Mouse (Mus musculus) neural tube, embryonic 14.5 days (tissue): ENCODE measurements at regions not wholly inside any gene's neighbourhood (a gene's known extent, or its start where the extent isn't known, plus 50 kb on each side); places are given as distances from the start of the nearest gene placed in this dataset.

Experiments used
- ATAC-seq: fragments of 200-750 bp; cut with Nextera tagmentation; 2 replicates; pipeline ENCODE4 v1.8.0; 2017; ENCODE audit warnings: low read depth, mild to moderate bottlenecking, moderate TSS enrichment, moderate library complexity
- H3K27ac ChIP-seq: fragments of 300-500 bp; sonication (generic); 2 replicates; pipeline ENCODE4 v1.5.1; 2014; ENCODE audit warnings: low read depth, mild to moderate bottlenecking, control low read depth, low read length, moderate library complexity, mixed read lengths
- H3K27me3 ChIP-seq: fragments of 300-500 bp; sonication (generic); 2 replicates; pipeline ENCODE4 v1.6.1; 2014; ENCODE audit warnings: low read length; ENCODE audit not compliant: control insufficient read depth, insufficient read depth
- H3K36me3 ChIP-seq: fragments of 300-500 bp; sonication (generic); 2 replicates; pipeline ENCODE4 v1.6.1; 2014; ENCODE audit warnings: low read length, mixed read lengths; ENCODE audit not compliant: control insufficient read depth, insufficient read depth
- H3K4me1 ChIP-seq: fragments of 300-500 bp; sonication (generic); 2 replicates; pipeline ENCODE4 v1.6.1; 2014; ENCODE audit warnings: low read length; ENCODE audit not compliant: control insufficient read depth, insufficient read depth
- H3K4me2 ChIP-seq: fragments of 300-500 bp; sonication (generic); 2 replicates; pipeline ENCODE4 v1.6.1; 2014; ENCODE audit warnings: mild to moderate bottlenecking, low read depth, low read length, control low read depth
- H3K4me3 ChIP-seq: fragments of 300-500 bp; sonication (generic); 2 replicates; pipeline ENCODE4 v1.5.1; 2014; ENCODE audit warnings: low read depth, low read length, control low read depth, mixed read lengths
- H3K9ac ChIP-seq: fragments of 300-500 bp; sonication (generic); replicated peaks from 2 replicates; pipeline ENCODE4 v1.6.1; 2014; ENCODE audit warnings: low read depth, mild to moderate bottlenecking, control low read depth, low read length, mixed read lengths
- H3K9me3 ChIP-seq: fragments of 300-500 bp; sonication (generic); 2 replicates; pipeline ENCODE4 v1.6.1; 2016; ENCODE audit warnings: low read length; ENCODE audit not compliant: control insufficient read depth
- WGBS: fragments of 180-500 bp; shearing (Covaris S2); extraction: QIAGEN DNeasy Blood & Tissue Kit; methylation state at CpG from one replicate; pipeline ENCODE4 v1.1.7; 2014; 5-methylcytosine and 5-hydroxymethylcytosine counted together

- Histone ChIP-seq H3K9me3 (no peaks in the 10 kb centered on the region), H3K4me1 (no peaks in the 10 kb centered on the region), H3K27ac (no peak overlapping the region), H3K36me3 (no peaks in the 10 kb centered on the region), H3K9ac (no peak overlapping the region), H3K27me3 (no peaks in the 10 kb centered on the region), H3K4me2 (no peak overlapping the region), H3K4me3 (no peak overlapping the region)
- no peak for ATAC-seq
- 44% methylated on average over 5 of the region's 5 CpGs for WGBS
Measured at GRCm38 (mm10) chr7:115366910-115367309, 623.4 kb downstream of the Insc start.

DNA sequence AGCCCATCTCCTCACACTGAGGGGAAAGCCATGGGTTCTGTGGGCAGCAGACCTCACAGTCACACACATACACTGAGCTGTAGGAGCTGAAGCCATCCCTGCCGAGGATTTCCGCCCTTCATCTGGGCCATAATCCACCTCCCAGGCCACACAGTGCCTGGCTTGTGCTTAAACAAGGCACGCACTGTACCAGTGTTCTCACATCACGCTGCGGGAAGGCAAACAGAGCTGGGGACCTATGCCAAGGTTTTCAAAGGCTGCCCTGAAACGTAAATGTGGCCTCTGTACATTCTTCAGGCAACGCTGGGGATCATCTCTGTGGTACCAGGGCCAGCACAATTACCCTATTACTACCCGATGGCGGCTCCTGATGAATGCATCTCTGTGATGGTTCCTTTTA is 627.6 kb downstream of the Insc start:
- H3K9me3 ChIP-seq = no peaks in the 10 kb centered on the region
- H3K27ac ChIP-seq = 0 out of 2 replicates have a peak overlapping the region, but pooled peaks have one; percentile 22
- H3K4me1 ChIP-seq = 0 out of 2 replicates have a peak, but pooled peaks cover 2% of the 10 kb centered on the region
- WGBS = 47% methylated on average over 9 of the region's 9 CpGs
- peak; percentile 52; the same call in 1 of the 2 replicates for ATAC-seq
- no peak overlapping the region for H3K4me3 ChIP-seq
- no peak overlapping the region for H3K4me2 ChIP-seq
- no peaks in the 10 kb centered on the region for H3K27me3 ChIP-seq
- H3K36me3 ChIP-seq = no peaks in the 10 kb centered on the region
- no peak overlapping the region for H3K9ac ChIP-seq

GRCm38 (mm10) chr7:115372921-115373320 is 629.4 kb downstream of the Insc start:
- ATAC-seq = no peak
- H3K9ac ChIP-seq = no peak overlapping the region
- no peaks in the 10 kb centered on the region for H3K36me3 ChIP-seq
- H3K4me3 ChIP-seq = no peak overlapping the region
- 56% methylated on average over 2 of the region's 2 CpGs for WGBS
- no peaks in the 10 kb centered on the region for H3K9me3 ChIP-seq
- H3K27ac ChIP-seq = no peak overlapping the region
- no peaks in the 10 kb centered on the region for H3K27me3 ChIP-seq
- no peak overlapping the region for H3K4me2 ChIP-seq
- 0 out of 2 replicates have a peak, but pooled peaks cover 2% of the 10 kb centered on the region for H3K4me1 ChIP-seq

- Histone ChIP-seq H3K4me2 (no peak overlapping the region), H3K4me3 (no peak overlapping the region), H3K27ac (0 out of 2 replicates have a peak overlapping the region, but pooled peaks have one; percentile 16), H3K27me3 (no peaks in the 10 kb centered on the region), H3K9me3 (no peaks in the 10 kb centered on the region), H3K9ac (no peak overlapping the region), H3K4me1 (0 out of 2 replicates have a peak, but pooled peaks cover 2% of the 10 kb centered on the region), H3K36me3 (no peaks in the 10 kb centered on the region)
- ATAC-seq = peak; percentile 81
- WGBS = 33% methylated on average over 8 of the region's 8 CpGs
Measured at GRCm38 (mm10) chr7:115373781-115374533, 630.5 kb downstream of the Insc start.

DNA sequence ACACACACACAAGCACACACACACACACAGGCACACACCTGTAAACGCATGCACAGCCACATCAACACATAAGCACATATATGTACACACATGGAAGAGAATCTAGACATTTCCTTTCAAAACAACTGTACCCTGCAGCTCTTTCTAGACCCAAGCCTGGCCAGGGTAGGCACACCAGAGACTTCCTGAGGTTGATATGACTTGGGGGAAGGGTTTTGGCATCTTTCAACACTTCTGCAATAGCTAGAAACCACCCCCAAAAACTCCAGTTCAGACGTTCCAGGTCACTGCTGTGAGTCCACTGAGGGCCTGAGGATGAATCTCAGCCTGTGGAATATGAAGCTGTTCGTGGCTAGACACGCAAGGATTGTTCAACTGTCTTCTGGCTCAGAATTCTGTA is 632.6 kb downstream of the Insc start:
- H3K27ac ChIP-seq = no peak overlapping the region
- H3K4me3 ChIP-seq = no peak overlapping the region
- H3K9me3 ChIP-seq = no peaks in the 10 kb centered on the region
- no peak for ATAC-seq
- H3K27me3 ChIP-seq = no peaks in the 10 kb centered on the region
- H3K4me2 ChIP-seq = no peak overlapping the region
- no peak overlapping the region for H3K9ac ChIP-seq
- 0 out of 2 replicates have a peak, but pooled peaks cover 2% of the 10 kb centered on the region for H3K4me1 ChIP-seq
- 89% methylated on average over 4 of the region's 4 CpGs for WGBS
- H3K36me3 ChIP-seq = no peaks in the 10 kb centered on the region

DNA sequence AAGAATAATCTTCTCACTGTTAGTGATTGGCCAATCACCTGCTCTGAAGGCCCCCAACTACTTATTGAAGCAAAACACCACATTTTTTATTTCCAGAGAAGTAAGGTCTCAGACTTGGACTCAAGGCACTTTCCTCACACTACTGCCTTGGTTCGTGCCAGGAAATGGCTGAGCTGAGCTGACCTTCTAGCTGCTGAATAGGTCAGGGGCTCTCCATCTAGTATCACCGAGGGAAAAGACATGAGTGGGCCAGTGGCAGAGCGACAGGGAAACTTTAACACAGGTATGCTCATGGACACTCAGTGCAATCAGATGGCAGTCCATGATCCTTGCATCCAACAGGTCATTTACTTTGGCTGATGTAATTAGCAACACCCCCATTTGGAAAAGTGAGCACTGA is 635.3 kb downstream of the Insc start:
- Histone ChIP-seq H3K36me3 (no peaks in the 10 kb centered on the region), H3K4me3 (no peak overlapping the region), H3K9ac (no peak overlapping the region), H3K4me1 (0 out of 2 replicates have a peak, but pooled peaks cover under 1% of the 10 kb centered on the region), H3K9me3 (no peaks in the 10 kb centered on the region), H3K27ac (no peak overlapping the region), H3K4me2 (no peak overlapping the region), H3K27me3 (no peaks in the 10 kb centered on the region)
- ATAC-seq = no peak
- 90% methylated on average over 3 of the region's 3 CpGs for WGBS

GRCm38 (mm10) chr7:115379600-115379999 is 636.1 kb downstream of the Insc start:
- H3K4me2 ChIP-seq = no peak overlapping the region
- ATAC-seq = no peak
- no peak overlapping the region for H3K9ac ChIP-seq
- no peak overlapping the region for H3K27ac ChIP-seq
- no peak overlapping the region for H3K4me3 ChIP-seq
- H3K9me3 ChIP-seq = no peaks in the 10 kb centered on the region
- H3K4me1 ChIP-seq = no peaks in the 10 kb centered on the region
- no peaks in the 10 kb centered on the region for H3K27me3 ChIP-seq
- 66% methylated on average over 7 of the region's 7 CpGs for WGBS
- H3K36me3 ChIP-seq = no peaks in the 10 kb centered on the region

- Histone ChIP-seq H3K27ac (no peak overlapping the region), H3K4me1 (no peaks in the 10 kb centered on the region), H3K36me3 (no peaks in the 10 kb centered on the region), H3K9ac (no peak overlapping the region), H3K27me3 (no peaks in the 10 kb centered on the region), H3K9me3 (no peaks in the 10 kb centered on the region), H3K4me2 (no peak overlapping the region), H3K4me3 (no peak overlapping the region)
- WGBS = 39% methylated on average over 8 of the region's 8 CpGs
- ATAC-seq = no peak
Measured at GRCm38 (mm10) chr7:115380989-115381610, 637.6 kb downstream of the Insc start.

DNA sequence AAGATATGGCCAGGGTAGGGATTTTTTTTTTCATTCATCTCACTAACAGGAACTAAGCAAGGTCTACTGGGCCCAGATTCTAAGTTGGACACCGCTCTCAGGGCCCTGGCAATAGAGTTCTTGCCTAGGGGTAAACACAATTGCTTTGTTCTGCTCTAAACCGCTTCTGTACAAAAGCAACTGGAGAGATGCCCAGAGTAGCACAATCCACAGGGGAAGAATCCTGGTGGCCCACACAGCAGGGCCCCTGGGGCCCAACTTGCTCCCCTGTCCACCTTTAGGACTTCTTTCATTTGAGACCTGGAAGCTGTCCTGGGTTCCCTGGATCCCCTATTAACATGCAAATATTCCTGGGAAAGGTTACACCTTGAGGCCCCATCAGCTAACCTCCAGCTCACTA is 639.4 kb downstream of the Insc start:
- H3K27me3 ChIP-seq = no peaks in the 10 kb centered on the region
- no peak for ATAC-seq
- H3K27ac ChIP-seq = no peak overlapping the region
- no peak overlapping the region for H3K4me2 ChIP-seq
- H3K9ac ChIP-seq = no peak overlapping the region
- no peak overlapping the region for H3K4me3 ChIP-seq
- 27% methylated on average over 2 of the region's 2 CpGs for WGBS
- no peaks in the 10 kb centered on the region for H3K4me1 ChIP-seq
- H3K9me3 ChIP-seq = no peaks in the 10 kb centered on the region
- H3K36me3 ChIP-seq = no peaks in the 10 kb centered on the region
